Mouse (Mus musculus): ENCODE measurements around the gene Gm10718. TPM values are rescaled to one million over a fixed set of nuclear protein-coding genes. Genes with fewer than 3 reads are reported as not detected.
"Not testable (repeated sequence)": the region's sequence is repeated elsewhere in the genome, so short reads cannot be mapped to it uniquely, and the experiment has no call there.

The Gm10718 gene
- polyA plus RNA-seq, 1 experiment from 2014 or later: not detected

- ATAC-seq (ENCODE audit: insufficient number of reproducible peaks, low FRiP score); H3K9me3 ChIP-seq (replicated peaks); H3K27ac ChIP-seq (ENCODE audit: poor library complexity, severe bottlenecking); H3K4me2 ChIP-seq; H3K4me1 ChIP-seq (replicated peaks); H3K4me3 ChIP-seq; H3K27me3 ChIP-seq (replicated peaks); H3K9ac ChIP-seq; H3K36me3 ChIP-seq: not testable (repeated sequence)
- WGBS: 64% methylated on average over 5 of the region's 9 CpGs
Measured at GRCm38 (mm10) chr9:3015354-3015753, 8.0 kb upstream of the Gm10718 start, which contains the start of gene Gm10720. Gm10720 (plus strand) TSS chr9:3015654.

GRCm38 (mm10) chr9:3015896-3016295 lies 7.5 kb upstream of the Gm10718 start:
- H3K36me3 ChIP-seq; H3K4me3 ChIP-seq; H3K9ac ChIP-seq; H3K9me3 ChIP-seq (replicated peaks); H3K27ac ChIP-seq (ENCODE audit: poor library complexity, severe bottlenecking); H3K4me1 ChIP-seq (replicated peaks); H3K27me3 ChIP-seq (replicated peaks); H3K4me2 ChIP-seq; ATAC-seq (ENCODE audit: insufficient number of reproducible peaks, low FRiP score): not testable (repeated sequence)
- WGBS: 69% methylated on average over 6 of the region's 6 CpGs

- H3K4me2 ChIP-seq; ATAC-seq (ENCODE audit: insufficient number of reproducible peaks, low FRiP score); H3K4me3 ChIP-seq; H3K4me1 ChIP-seq (replicated peaks); H3K27me3 ChIP-seq (replicated peaks); H3K9me3 ChIP-seq (replicated peaks); H3K27ac ChIP-seq (ENCODE audit: poor library complexity, severe bottlenecking); H3K36me3 ChIP-seq; H3K9ac ChIP-seq: not testable (repeated sequence)
- WGBS: 46% methylated on average over 2 of the region's 9 CpGs
Measured at GRCm38 (mm10) chr9:3017108-3017507, 6.2 kb upstream of the Gm10718 start, which contains the start of gene Gm10719. Gm10719 (plus strand) TSS chr9:3017408.

- not testable (repeated sequence) for H3K4me1 ChIP-seq (replicated peaks); ATAC-seq (ENCODE audit: insufficient number of reproducible peaks, low FRiP score); H3K27ac ChIP-seq (ENCODE audit: poor library complexity, severe bottlenecking); H3K27me3 ChIP-seq (replicated peaks); H3K4me3 ChIP-seq; H3K9ac ChIP-seq; H3K36me3 ChIP-seq; H3K9me3 ChIP-seq (replicated peaks); H3K4me2 ChIP-seq
- 58% methylated on average over 9 of the region's 9 CpGs for WGBS
Measured at GRCm38 (mm10) chr9:3018944-3019343, 4.4 kb upstream of the Gm10718 start.

- not testable (repeated sequence) for H3K9ac ChIP-seq; H3K27ac ChIP-seq (ENCODE audit: poor library complexity, severe bottlenecking)
- peak; percentile 72 for ATAC-seq (ENCODE audit: insufficient number of reproducible peaks, low FRiP score)
Measured at GRCm38 (mm10) chr9:3019835-3020727, 3.3 kb upstream of the Gm10718 start.

GRCm38 (mm10) chr9:3022316-3023008 lies 885 bp upstream of the Gm10718 start:
- not testable (repeated sequence) for H3K9ac ChIP-seq; H3K4me1 ChIP-seq (replicated peaks); H3K27me3 ChIP-seq (replicated peaks); H3K4me3 ChIP-seq; H3K36me3 ChIP-seq; ATAC-seq (ENCODE audit: insufficient number of reproducible peaks, low FRiP score); H3K4me2 ChIP-seq; H3K27ac ChIP-seq (ENCODE audit: poor library complexity, severe bottlenecking); H3K9me3 ChIP-seq (replicated peaks)
- WGBS: 66% methylated on average over 11 of the region's 13 CpGs

More at GRCm38 (mm10) chr9:3019835-3020727, 3.3 kb upstream of the Gm10718 start:
- H3K27me3 ChIP-seq (replicated peaks); H3K4me2 ChIP-seq; H3K4me3 ChIP-seq; H3K9me3 ChIP-seq (replicated peaks); H3K36me3 ChIP-seq; H3K4me1 ChIP-seq (replicated peaks): not testable (repeated sequence)
- WGBS: 74% methylated on average over 17 of the region's 19 CpGs

GRCm38 (mm10) chr9:3023985-3024648 lies 770 bp downstream of the Gm10718 start:
- 67% methylated on average over 16 of the region's 16 CpGs for WGBS

GRCm38 (mm10) chr9:3024912-3025467 lies 1.6 kb downstream of the Gm10718 start, which contains the start of gene Gm10717:
Gm10717 (plus strand) TSS chr9:3025417.
- H3K27me3 ChIP-seq (replicated peaks); H3K9me3 ChIP-seq (replicated peaks); H3K4me1 ChIP-seq (replicated peaks); ATAC-seq (ENCODE audit: insufficient number of reproducible peaks, low FRiP score); H3K4me3 ChIP-seq; H3K9ac ChIP-seq; H3K4me2 ChIP-seq; H3K36me3 ChIP-seq; H3K27ac ChIP-seq (ENCODE audit: poor library complexity, severe bottlenecking): not testable (repeated sequence)
- 67% methylated on average over 12 of the region's 12 CpGs for WGBS

More at GRCm38 (mm10) chr9:3023985-3024648, 770 bp downstream of the Gm10718 start:
- not testable (repeated sequence) for H3K4me1 ChIP-seq (replicated peaks); H3K36me3 ChIP-seq; H3K4me2 ChIP-seq; ATAC-seq (ENCODE audit: insufficient number of reproducible peaks, low FRiP score); H3K9me3 ChIP-seq (replicated peaks); H3K9ac ChIP-seq; H3K27me3 ChIP-seq (replicated peaks); H3K27ac ChIP-seq (ENCODE audit: poor library complexity, severe bottlenecking); H3K4me3 ChIP-seq

GRCm38 (mm10) chr9:3025653-3026052 lies 2.3 kb downstream of the Gm10718 start:
- not testable (repeated sequence) for ATAC-seq (ENCODE audit: insufficient number of reproducible peaks, low FRiP score)

GRCm38 (mm10) chr9:3026136-3026535 lies 2.8 kb downstream of the Gm10718 start:
- not testable (repeated sequence) for H3K4me1 ChIP-seq (replicated peaks); H3K27ac ChIP-seq (ENCODE audit: poor library complexity, severe bottlenecking); ATAC-seq (ENCODE audit: insufficient number of reproducible peaks, low FRiP score); H3K36me3 ChIP-seq; H3K9ac ChIP-seq; H3K4me2 ChIP-seq; H3K4me3 ChIP-seq; H3K9me3 ChIP-seq (replicated peaks); H3K27me3 ChIP-seq (replicated peaks)
- WGBS: 70% methylated on average over 5 of the region's 5 CpGs

More at GRCm38 (mm10) chr9:3025653-3026052, 2.3 kb downstream of the Gm10718 start:
- not testable (repeated sequence) for H3K4me1 ChIP-seq (replicated peaks); H3K36me3 ChIP-seq; H3K4me3 ChIP-seq; H3K9ac ChIP-seq; H3K27ac ChIP-seq (ENCODE audit: poor library complexity, severe bottlenecking); H3K9me3 ChIP-seq (replicated peaks); H3K27me3 ChIP-seq (replicated peaks); H3K4me2 ChIP-seq
- 66% methylated on average over 5 of the region's 6 CpGs for WGBS

GRCm38 (mm10) chr9:3026741-3027140 lies 3.4 kb downstream of the Gm10718 start:
- H3K36me3 ChIP-seq; H3K27ac ChIP-seq (ENCODE audit: poor library complexity, severe bottlenecking); H3K4me1 ChIP-seq (replicated peaks); H3K9me3 ChIP-seq (replicated peaks); H3K9ac ChIP-seq; H3K4me3 ChIP-seq; ATAC-seq (ENCODE audit: insufficient number of reproducible peaks, low FRiP score); H3K4me2 ChIP-seq; H3K27me3 ChIP-seq (replicated peaks): not testable (repeated sequence)
- WGBS: 63% methylated on average over 9 of the region's 9 CpGs

Data from heart, embryonic 12.5 days (tissue).